Mouse (Mus musculus): Measurements from ENCODE around the gene Gsg1l.

Gene Gsg1l

GRCm38 (mm10) chr7:125942365-125943090, 139.7 kb downstream of the Gsg1l start:
- DNase-seq (ENCODE audit: low spot score in 2 of 2) = no peak

- no peak for DNase-seq (ENCODE audit: low spot score in 2 of 2)
Observed at GRCm38 (mm10) chr7:125934319-125934718, 147.9 kb downstream of the Gsg1l start.

GRCm38 (mm10) chr7:125933356-125934244, 148.6 kb downstream of the Gsg1l start:
- no peak for DNase-seq (ENCODE audit: low spot score in 2 of 2)

GRCm38 (mm10) chr7:125931602-125932001, 150.6 kb downstream of the Gsg1l start:
- DNase-seq (ENCODE audit: low spot score in 2 of 2) = no peak

- no peak for DNase-seq (ENCODE audit: low spot score in 2 of 2)
Observed at GRCm38 (mm10) chr7:125924044-125924443, 158.2 kb downstream of the Gsg1l start.

GRCm38 (mm10) chr7:125920801-125921200, 161.4 kb downstream of the Gsg1l start:
- DNase-seq (ENCODE audit: low spot score in 2 of 2) = no peak

GRCm38 (mm10) chr7:125900386-125901161, 181.6 kb downstream of the Gsg1l start:
- DNase-seq (ENCODE audit: low spot score in 2 of 2) = no peak

- no peak for DNase-seq (ENCODE audit: low spot score in 2 of 2)
Observed at GRCm38 (mm10) chr7:125899916-125900315, 182.3 kb downstream of the Gsg1l start.

- DNase-seq (ENCODE audit: low spot score in 2 of 2) = peak; percentile 80 to 92
Observed at GRCm38 (mm10) chr7:125899036-125899435, 183.2 kb downstream of the Gsg1l start.

GRCm38 (mm10) chr7:125897059-125897458, 185.2 kb downstream of the Gsg1l start:
- DNase-seq (ENCODE audit: low spot score in 2 of 2) = peak in 1 of 2 experiments; percentile 56

- no peak for DNase-seq (ENCODE audit: low spot score in 2 of 2)
Observed at GRCm38 (mm10) chr7:125893621-125894020, 188.6 kb downstream of the Gsg1l start.

- DNase-seq (ENCODE audit: low spot score in 2 of 2) = peak; percentile 73 to 80
Observed at GRCm38 (mm10) chr7:125888373-125888772, 193.8 kb downstream of the Gsg1l start.

- DNase-seq (ENCODE audit: low spot score in 2 of 2) = no peak
Observed at GRCm38 (mm10) chr7:125887761-125888160, 194.4 kb downstream of the Gsg1l start.

- DNase-seq (ENCODE audit: low spot score in 2 of 2) = no peak
Observed at GRCm38 (mm10) chr7:125887124-125887523, 195.1 kb downstream of the Gsg1l start.

- DNase-seq (ENCODE audit: low spot score in 2 of 2) = no peak
Observed at GRCm38 (mm10) chr7:125886116-125886680, 196.0 kb downstream of the Gsg1l start.

GRCm38 (mm10) chr7:125883232-125883631, 199.0 kb downstream of the Gsg1l start:
- no peak for DNase-seq (ENCODE audit: low spot score in 2 of 2)

- DNase-seq (ENCODE audit: low spot score in 2 of 2) = no peak
Observed at GRCm38 (mm10) chr7:125878040-125878439, 204.2 kb downstream of the Gsg1l start.

- DNase-seq (ENCODE audit: low spot score in 2 of 2) = no peak
Observed at GRCm38 (mm10) chr7:125873971-125874495, 208.2 kb downstream of the Gsg1l start.

GRCm38 (mm10) chr7:125872874-125873273, 209.3 kb downstream of the Gsg1l start:
- DNase-seq (ENCODE audit: low spot score in 2 of 2) = no peak

GRCm38 (mm10) chr7:125872202-125872580, 210.0 kb downstream of the Gsg1l start:
- no peak for DNase-seq (ENCODE audit: low spot score in 2 of 2)

GRCm38 (mm10) chr7:125871404-125872201, 210.6 kb downstream of the Gsg1l start:
- DNase-seq (ENCODE audit: low spot score in 2 of 2) = peak; percentile 43 to 53
